Mouse (Mus musculus): ENCODE data around the gene Cipc. TPM values are rescaled to one million over a fixed set of nuclear protein-coding genes. Genes with fewer than 3 reads are reported as not detected.
A peak's percentile ranks its signal among the peaks of the same experiment; 100 is the strongest.

Gene Cipc
- total RNA-seq, 4 experiments from 2014 or later, result 34.5 to 38.7 (median 37.1) TPM

DNA sequence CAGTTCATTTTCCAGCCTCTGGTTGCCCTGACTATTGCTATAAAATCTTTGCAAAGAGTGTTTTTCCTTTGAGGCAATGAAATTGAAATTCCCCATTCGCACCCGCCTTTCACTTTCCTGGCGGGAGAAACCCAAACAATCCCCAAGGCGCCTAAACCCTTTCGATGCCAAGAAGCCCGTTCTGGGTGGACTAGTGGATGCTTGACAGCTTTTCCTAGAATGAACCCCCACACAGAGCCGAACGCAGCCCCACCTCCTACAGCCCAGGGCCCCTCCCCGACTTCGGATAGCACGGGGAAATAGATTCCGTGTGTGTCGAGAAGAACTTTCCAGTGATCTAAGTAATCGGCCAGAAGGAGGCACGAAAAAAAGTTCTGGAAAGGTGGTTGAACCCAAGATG lies 42.5 kb downstream of the Cipc start:
- no peak for DNase-seq (ENCODE audit: low spot score in 2 of 2)

DNA sequence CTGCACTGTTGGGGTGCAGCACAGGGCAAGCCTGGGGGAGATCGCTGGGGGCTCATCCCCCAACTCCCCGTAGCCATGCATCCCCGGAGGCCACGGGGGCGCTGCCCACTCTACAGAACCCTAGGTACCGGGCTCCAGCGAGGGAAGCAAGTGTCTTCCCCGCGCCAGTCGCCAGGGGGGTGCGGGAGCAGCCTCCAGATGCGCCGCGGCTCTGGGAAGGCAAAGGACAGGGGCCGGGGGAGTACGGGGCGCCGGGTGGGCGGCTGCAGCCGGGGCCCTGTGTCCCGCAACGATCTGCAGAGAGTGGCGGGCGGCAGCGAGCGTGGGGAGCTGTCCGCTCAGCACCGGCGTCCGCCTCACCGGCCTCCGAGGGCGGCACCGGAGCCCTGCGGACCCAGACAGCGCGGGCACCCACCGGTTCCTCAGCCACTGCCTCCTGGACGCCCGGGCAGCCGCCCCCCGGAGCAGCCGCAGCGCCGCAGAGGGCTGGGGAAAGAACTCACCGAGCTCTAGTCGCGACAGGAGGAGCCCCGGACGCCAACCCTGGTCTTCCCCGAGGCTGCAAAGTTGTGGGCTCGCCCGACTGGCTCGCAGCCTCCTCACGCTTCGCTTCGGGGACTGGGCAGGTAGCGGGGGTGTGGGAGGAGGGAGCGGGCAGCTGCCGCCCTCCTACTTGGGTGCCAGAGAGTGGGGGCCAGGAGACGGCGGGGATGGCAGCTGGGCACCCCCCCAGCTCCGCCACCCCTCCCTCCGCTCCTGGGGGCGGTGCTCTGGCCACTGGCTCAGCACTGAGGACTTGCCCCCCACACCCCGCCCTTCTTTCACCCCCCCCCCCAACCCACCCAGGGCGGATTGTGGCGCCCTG lies 43.3 kb downstream of the Cipc start, which contains the start of gene Zdhhc22:
Gene Zdhhc22, minus strand, starts transcription at position 541 of the 865 bp plus-strand sequence.
- DNase-seq (ENCODE audit: low spot score in 2 of 2), result no peak

DNA sequence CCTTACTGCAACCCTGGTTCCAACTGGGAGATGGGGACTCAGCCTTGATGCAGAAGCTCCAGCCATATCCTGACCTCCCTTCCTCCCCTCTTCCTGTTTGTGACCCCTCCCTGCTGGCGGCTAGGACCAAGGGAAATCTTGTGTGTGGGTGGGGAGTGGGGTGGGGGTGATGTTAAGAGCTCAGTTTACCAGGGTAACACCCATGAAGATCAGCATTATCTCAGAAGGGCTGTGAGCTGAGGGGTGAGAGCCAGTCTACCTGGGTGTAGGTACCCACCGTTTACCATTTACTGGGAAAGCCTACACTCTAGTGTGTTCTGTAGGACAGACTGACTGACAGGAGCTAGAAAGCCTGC lies 43.9 kb downstream of the Cipc start:
- DNase-seq (ENCODE audit: low spot score in 2 of 2), result no peak

DNA sequence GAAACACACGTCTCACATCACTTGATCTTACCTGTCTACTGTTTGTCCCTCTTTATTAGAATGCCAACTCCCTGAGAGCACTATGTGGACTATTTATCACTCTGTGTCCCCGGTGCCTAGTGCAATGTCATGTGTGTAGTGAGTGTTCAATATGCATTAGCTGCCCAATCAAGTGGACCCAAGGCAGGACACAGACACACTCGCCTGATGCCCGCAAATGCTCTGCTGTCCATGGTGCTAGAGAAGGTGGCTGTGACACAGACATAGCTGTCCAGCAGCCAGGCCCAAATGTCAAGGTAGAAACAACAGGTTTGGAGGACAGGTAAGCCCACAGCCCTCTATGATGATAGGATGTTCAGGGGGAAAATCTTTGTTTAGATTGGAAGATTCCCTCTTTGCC lies 47.3 kb downstream of the Cipc start:
- no peak for DNase-seq (ENCODE audit: low spot score in 2 of 2)

GRCm38 (mm10) chr12:86994776-86995175 lies 47.9 kb downstream of the Cipc start:
- DNase-seq (ENCODE audit: low spot score in 2 of 2), result no peak

DNA sequence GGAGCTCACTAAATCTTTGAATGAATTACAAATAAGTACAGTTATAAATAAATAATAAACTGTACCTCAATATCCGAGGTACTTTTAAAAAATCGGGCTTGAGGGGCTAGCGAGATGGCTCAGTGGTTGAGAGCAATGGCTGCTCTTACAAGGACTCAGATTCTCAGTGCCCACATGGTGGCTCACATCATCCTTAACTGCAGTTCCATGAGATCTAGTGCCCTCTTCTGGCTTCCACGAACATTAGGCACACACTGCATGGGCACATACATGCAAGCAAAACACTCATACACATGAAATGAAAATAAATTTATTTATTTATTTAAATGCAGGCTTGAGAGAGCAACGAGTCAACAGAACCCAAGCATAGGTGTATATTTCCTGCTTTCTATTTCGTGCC lies 49.1 kb downstream of the Cipc start:
- no peak for DNase-seq (ENCODE audit: low spot score in 2 of 2)

DNA sequence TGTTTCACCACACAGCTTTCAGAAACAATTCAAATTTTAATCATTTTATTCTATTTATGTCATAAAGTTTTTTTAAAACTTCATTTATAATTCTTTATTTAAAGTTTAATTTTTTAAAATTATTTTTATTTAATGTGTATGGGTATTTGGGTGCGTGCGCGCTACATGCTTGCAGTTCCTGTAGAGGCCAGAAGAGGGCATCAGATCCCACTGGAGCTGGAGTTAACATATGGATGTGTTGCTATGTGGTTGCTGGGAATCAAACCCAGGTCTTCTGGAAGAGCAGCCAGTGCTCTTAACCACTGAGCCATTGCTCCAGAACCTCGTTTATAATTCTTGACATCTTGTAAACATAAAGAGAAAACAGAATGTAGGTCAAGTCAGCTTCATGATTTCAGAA lies 51.9 kb downstream of the Cipc start:
- no peak for DNase-seq (ENCODE audit: low spot score in 2 of 2)

DNA sequence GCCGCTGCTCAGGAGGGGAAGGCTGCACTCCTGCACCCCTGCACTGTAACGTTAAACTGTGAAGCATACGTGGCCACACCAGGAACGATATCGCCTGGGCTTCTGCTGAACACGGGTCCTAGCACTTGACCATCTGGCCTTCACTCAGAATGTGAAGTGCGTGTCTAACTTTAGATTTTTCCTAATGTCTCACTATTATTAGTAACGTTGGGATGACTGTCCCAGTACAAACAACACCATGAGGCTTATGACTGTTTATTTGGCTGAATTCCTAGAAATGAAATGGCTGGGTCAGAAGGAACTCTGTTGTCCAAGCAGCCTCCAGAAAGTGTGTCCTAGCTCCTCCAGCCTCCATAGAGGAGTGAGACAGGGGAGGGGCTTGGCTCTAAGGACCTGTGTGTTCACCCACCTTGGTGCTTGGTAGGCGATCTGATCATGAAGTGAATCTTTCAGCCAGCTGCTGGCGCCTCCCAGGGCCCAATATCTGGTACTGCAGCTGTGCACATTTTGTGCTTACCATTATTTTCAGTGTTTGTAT lies 52.5 kb downstream of the Cipc start:
- peak; percentile 21 to 53 for DNase-seq (ENCODE audit: low spot score in 2 of 2)

GRCm38 (mm10) chr12:87000151-87000839 lies 53.5 kb downstream of the Cipc start:
- no peak for DNase-seq (ENCODE audit: low spot score in 2 of 2)

GRCm38 (mm10) chr12:87000840-87001176 lies 54.0 kb downstream of the Cipc start:
- no peak for DNase-seq (ENCODE audit: low spot score in 2 of 2)

DNA sequence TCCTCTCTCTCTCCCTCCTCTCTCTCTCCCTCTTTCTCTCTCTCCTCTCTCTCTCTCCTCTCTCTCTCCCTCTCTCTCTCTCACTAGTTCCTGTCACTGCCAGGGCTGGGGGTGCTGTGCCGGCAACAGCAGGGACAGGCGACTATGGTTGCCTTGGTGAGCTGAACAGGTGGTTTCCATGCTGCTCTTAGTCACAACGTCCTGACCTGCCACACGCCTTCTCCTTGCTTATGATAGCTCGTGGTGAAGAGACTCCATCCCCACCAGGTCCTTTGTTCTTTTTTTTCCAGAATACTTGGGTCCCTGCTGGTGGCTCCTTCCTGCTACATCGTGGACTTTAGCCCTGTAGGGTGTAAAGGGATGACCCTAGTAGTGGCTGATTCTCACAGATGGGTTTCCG lies 55.4 kb downstream of the Cipc start:
- DNase-seq (ENCODE audit: low spot score in 2 of 2), result no peak

DNA sequence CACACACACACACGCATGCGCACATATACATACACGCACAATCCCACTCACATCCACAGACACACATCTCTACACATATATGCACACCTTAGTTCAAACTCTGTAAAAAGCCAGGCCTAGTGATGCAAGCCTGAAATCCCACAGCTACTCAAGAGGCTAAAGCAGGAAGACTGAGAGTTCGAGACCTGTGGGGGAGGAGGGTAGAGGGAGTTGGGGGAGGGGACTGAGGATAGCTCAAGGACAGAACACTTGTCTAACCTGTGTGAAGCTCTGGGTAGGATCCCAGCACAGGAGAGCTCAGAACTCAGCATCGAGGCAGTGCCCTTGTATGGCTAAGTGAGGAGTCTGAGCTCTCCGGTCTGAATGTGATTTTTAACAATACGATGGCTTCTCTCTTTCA lies 56.0 kb downstream of the Cipc start:
- no peak for DNase-seq (ENCODE audit: low spot score in 2 of 2)

GRCm38 (mm10) chr12:87003606-87004005 lies 56.8 kb downstream of the Cipc start:
- no peak for DNase-seq (ENCODE audit: low spot score in 2 of 2)

- no peak for DNase-seq (ENCODE audit: low spot score in 2 of 2)
These were observed 57.8 kb downstream of the Cipc start for GRCm38 (mm10) chr12:87004596-87004995.

Other genes starting within 250 kb of the Cipc start
- 1 to 10 TPM; 3.4 to 6.3 (median 4.8) TPM for gene Angel1, start 220.6 kb upstream of the Cipc start, total RNA-seq (2022)
- gene Lrrc74a, start 212.7 kb upstream of the Cipc start, total RNA-seq (2022), result not detected
- 10 to 100 TPM; 21.3 to 27.0 (median 22.9) TPM for gene Irf2bpl, start 62.2 kb upstream of the Cipc start, total RNA-seq (2022)
- not detected for gene Zdhhc22, start 43.4 kb downstream of the Cipc start, total RNA-seq (2022)
- under 1 TPM in 1 of 4 experiments, not detected in 3; 0.10 TPM for gene Tmem63c, start 74.3 kb downstream of the Cipc start, total RNA-seq (2022)
- not detected for gene Ngb, start 155.5 kb downstream of the Cipc start, total RNA-seq (2022)
- gene Gstz1, start 200.1 kb downstream of the Cipc start, total RNA-seq (2022), result 10 to 100 TPM; 32.8 to 41.0 (median 38.3) TPM
- gene Pomt2, start 200.9 kb downstream of the Cipc start, total RNA-seq (2022), result 1 to 10 TPM; 4.2 to 7.0 (median 4.9) TPM